Mouse (Mus musculus): ENCODE data around the gene Cenpq. TPM values are rescaled to one million over a fixed set of nuclear protein-coding genes. Genes with fewer than 3 reads are reported as not detected.

The Cenpq gene
- polyA plus RNA-seq (2015; fragmentation: Nextera tagmentation; extraction: Ambion mirVana), result 10.9 and 12.1 TPM in 2 replicates

GRCm38 (mm10) chr17:40934420-40935231, at the start of gene Cenpq, which contains the start of gene Mut:
Gene Cenpq, minus strand, starts transcription at chr17:40935047.
Gene Mut, plus strand, starts transcription at chr17:40934685.
- H3K4me2 ChIP-seq (ENCODE audit: low read length), result peak within 1 kb of the TSS; percentile 90
- H3K9me3 ChIP-seq (ENCODE audit: control insufficient read depth, low read length), result no peaks in the 10 kb centered on the region
- peak; percentile 100 for ATAC-seq
- H3K36me3 ChIP-seq (ENCODE audit: control insufficient read depth, insufficient read depth, low read length), result no peaks in the 10 kb centered on the region; the same call in 1 of the 2 replicates
- peak within 1 kb of the TSS; percentile 95 for H3K27ac ChIP-seq (ENCODE audit: low read depth, low read length)
- peak within 1 kb of the TSS; percentile 54 for H3K4me3 ChIP-seq (ENCODE audit: low read length)
- H3K9ac ChIP-seq (ENCODE audit: low read depth, low read length), result peak within 1 kb of the TSS; percentile 79
- peaks cover 11% of the 10 kb centered on the region for H3K4me1 ChIP-seq (ENCODE audit: control insufficient read depth, insufficient read depth, low read depth, low read length)
- no peaks in the 10 kb centered on the region for H3K27me3 ChIP-seq (replicated peaks; ENCODE audit: control insufficient read depth, insufficient read depth, low read length)
- under 1% methylated on average over 50 of the region's 50 CpGs for whole genome bisulfite sequencing

- no peaks in the 10 kb centered on the region for H3K36me3 ChIP-seq (ENCODE audit: control insufficient read depth, insufficient read depth, low read length)
- H3K9ac ChIP-seq (ENCODE audit: low read depth, low read length), result no peak overlapping the region
- ATAC-seq, result peak; percentile 76
- WGBS, result 66% methylated on average over 11 of the region's 11 CpGs
- no peak overlapping the region for H3K27ac ChIP-seq (ENCODE audit: low read depth, low read length)
- no peak overlapping the region for H3K4me3 ChIP-seq (ENCODE audit: low read length)
- no peaks in the 10 kb centered on the region for H3K27me3 ChIP-seq (replicated peaks; ENCODE audit: control insufficient read depth, insufficient read depth, low read length)
- H3K4me2 ChIP-seq (ENCODE audit: low read length), result no peak overlapping the region
- H3K9me3 ChIP-seq (ENCODE audit: control insufficient read depth, low read length), result no peaks in the 10 kb centered on the region
- H3K4me1 ChIP-seq (ENCODE audit: control insufficient read depth, insufficient read depth, low read depth, low read length), result no peaks in the 10 kb centered on the region
Measured at GRCm38 (mm10) chr17:40977914-40978313, 43.1 kb upstream of the Cenpq start.

GRCm38 (mm10) chr17:40948518-40948917, 13.7 kb upstream of the Cenpq start:
- no peak for ATAC-seq
- Histone ChIP-seq H3K4me2 (ENCODE audit: low read length) (no peak overlapping the region), H3K27me3 (replicated peaks; ENCODE audit: control insufficient read depth, insufficient read depth, low read length) (no peaks in the 10 kb centered on the region), H3K9ac (ENCODE audit: low read depth, low read length) (no peak overlapping the region), H3K4me1 (ENCODE audit: control insufficient read depth, insufficient read depth, low read depth, low read length) (no peaks in the 10 kb centered on the region), H3K9me3 (ENCODE audit: control insufficient read depth, low read length) (no peaks in the 10 kb centered on the region; the same call in 1 of the 2 replicates), H3K4me3 (ENCODE audit: low read length) (no peak overlapping the region), H3K27ac (ENCODE audit: low read depth, low read length) (no peak overlapping the region), H3K36me3 (ENCODE audit: control insufficient read depth, insufficient read depth, low read length) (peaks cover 13% of the 10 kb centered on the region)
- WGBS, result 91% methylated on average over 3 of the region's 3 CpGs

- H3K36me3 ChIP-seq (ENCODE audit: control insufficient read depth, insufficient read depth, low read length), result no peaks in the 10 kb centered on the region; the same call in 1 of the 2 replicates
- peak overlapping the region; percentile 90 for H3K4me2 ChIP-seq (ENCODE audit: low read length)
- H3K27ac ChIP-seq (ENCODE audit: low read depth, low read length), result no peak overlapping the region
- peak overlapping the region; percentile 54 for H3K4me3 ChIP-seq (ENCODE audit: low read length)
- peak overlapping the region; percentile 56 for H3K9ac ChIP-seq (ENCODE audit: low read depth, low read length)
- WGBS, result under 1% methylated on average over 14 of the region's 14 CpGs
- H3K27me3 ChIP-seq (replicated peaks; ENCODE audit: control insufficient read depth, insufficient read depth, low read length), result no peaks in the 10 kb centered on the region
- peaks cover 11% of the 10 kb centered on the region for H3K4me1 ChIP-seq (ENCODE audit: control insufficient read depth, insufficient read depth, low read depth, low read length)
- H3K9me3 ChIP-seq (ENCODE audit: control insufficient read depth, low read length), result no peaks in the 10 kb centered on the region
- peak; percentile 43 for ATAC-seq
Measured at GRCm38 (mm10) chr17:40933985-40934384, 862 bp downstream of the Cenpq start.

GRCm38 (mm10) chr17:40915499-40915898, 19.3 kb downstream of the Cenpq start:
- H3K27ac ChIP-seq (ENCODE audit: low read depth, low read length), result no peak overlapping the region
- H3K4me1 ChIP-seq (ENCODE audit: control insufficient read depth, insufficient read depth, low read depth, low read length), result no peaks in the 10 kb centered on the region
- no peak overlapping the region for H3K9ac ChIP-seq (ENCODE audit: low read depth, low read length)
- no peak overlapping the region for H3K4me2 ChIP-seq (ENCODE audit: low read length)
- H3K27me3 ChIP-seq (replicated peaks; ENCODE audit: control insufficient read depth, insufficient read depth, low read length), result no peaks in the 10 kb centered on the region
- 94% methylated on average over 1 of the region's 2 CpGs for WGBS
- H3K9me3 ChIP-seq (ENCODE audit: control insufficient read depth, low read length), result no peaks in the 10 kb centered on the region
- ATAC-seq, result no peak
- no peaks in the 10 kb centered on the region for H3K36me3 ChIP-seq (ENCODE audit: control insufficient read depth, insufficient read depth, low read length)
- H3K4me3 ChIP-seq (ENCODE audit: low read length), result no peak overlapping the region

GRCm38 (mm10) chr17:40914250-40914649, 20.6 kb downstream of the Cenpq start, which contains the start of gene Glyatl3:
Gene Glyatl3, minus strand, starts transcription at chr17:40914350.
- Histone ChIP-seq H3K9me3 (ENCODE audit: control insufficient read depth, low read length) (no peaks in the 10 kb centered on the region), H3K27me3 (replicated peaks; ENCODE audit: control insufficient read depth, insufficient read depth, low read length) (no peaks in the 10 kb centered on the region), H3K4me2 (ENCODE audit: low read length) (no peak within 1 kb of the TSS), H3K4me1 (ENCODE audit: control insufficient read depth, insufficient read depth, low read depth, low read length) (no peaks in the 10 kb centered on the region), H3K4me3 (ENCODE audit: low read length) (no peak within 1 kb of the TSS), H3K9ac (ENCODE audit: low read depth, low read length) (no peak within 1 kb of the TSS), H3K27ac (ENCODE audit: low read depth, low read length) (no peak within 1 kb of the TSS), H3K36me3 (ENCODE audit: control insufficient read depth, insufficient read depth, low read length) (no peaks in the 10 kb centered on the region)
- no peak for ATAC-seq
- WGBS, result 97% methylated on average over 2 of the region's 2 CpGs

- ATAC-seq, result peak; percentile 67; the same call in 1 of the 2 replicates
- 9% methylated on average over 14 of the region's 14 CpGs for WGBS
- H3K9ac ChIP-seq (ENCODE audit: low read depth, low read length), result peak overlapping the region; percentile 1; the same call in 1 of the 2 replicates
- no peaks in the 10 kb centered on the region for H3K9me3 ChIP-seq (ENCODE audit: control insufficient read depth, low read length)
- peak overlapping the region; percentile 22; the same call in 1 of the 2 replicates for H3K4me3 ChIP-seq (ENCODE audit: low read length)
- H3K4me2 ChIP-seq (ENCODE audit: low read length), result peak overlapping the region; percentile 43
- no peak overlapping the region for H3K27ac ChIP-seq (ENCODE audit: low read depth, low read length)
- H3K27me3 ChIP-seq (replicated peaks; ENCODE audit: control insufficient read depth, insufficient read depth, low read length), result no peaks in the 10 kb centered on the region; the same call in 1 of the 2 replicates
- H3K36me3 ChIP-seq (ENCODE audit: control insufficient read depth, insufficient read depth, low read length), result no peaks in the 10 kb centered on the region
- no peaks in the 10 kb centered on the region for H3K4me1 ChIP-seq (ENCODE audit: control insufficient read depth, insufficient read depth, low read depth, low read length)
Measured at GRCm38 (mm10) chr17:40904721-40905154, 30.1 kb downstream of the Cenpq start.

GRCm38 (mm10) chr17:40904056-40904597, 30.7 kb downstream of the Cenpq start:
- Histone ChIP-seq H3K4me3 (ENCODE audit: low read length) (no peak overlapping the region), H3K4me1 (ENCODE audit: control insufficient read depth, insufficient read depth, low read depth, low read length) (no peaks in the 10 kb centered on the region), H3K9me3 (ENCODE audit: control insufficient read depth, low read length) (no peaks in the 10 kb centered on the region), H3K36me3 (ENCODE audit: control insufficient read depth, insufficient read depth, low read length) (no peaks in the 10 kb centered on the region), H3K27me3 (replicated peaks; ENCODE audit: control insufficient read depth, insufficient read depth, low read length) (no peaks in the 10 kb centered on the region; the same call in 1 of the 2 replicates), H3K9ac (ENCODE audit: low read depth, low read length) (no peak overlapping the region; the same call in 1 of the 2 replicates), H3K4me2 (ENCODE audit: low read length) (peak overlapping the region; percentile 15), H3K27ac (ENCODE audit: low read depth, low read length) (no peak overlapping the region)
- WGBS, result 6% methylated on average over 11 of the region's 11 CpGs
- ATAC-seq, result peak; percentile 64; the same call in 1 of the 2 replicates

GRCm38 (mm10) chr17:40903345-40903744, 31.5 kb downstream of the Cenpq start:
- no peaks in the 10 kb centered on the region for H3K4me1 ChIP-seq (ENCODE audit: control insufficient read depth, insufficient read depth, low read depth, low read length)
- no peak overlapping the region for H3K27ac ChIP-seq (ENCODE audit: low read depth, low read length)
- H3K9me3 ChIP-seq (ENCODE audit: control insufficient read depth, low read length), result no peaks in the 10 kb centered on the region
- no peaks in the 10 kb centered on the region for H3K36me3 ChIP-seq (ENCODE audit: control insufficient read depth, insufficient read depth, low read length)
- H3K4me2 ChIP-seq (ENCODE audit: low read length), result no peak overlapping the region
- H3K27me3 ChIP-seq (replicated peaks; ENCODE audit: control insufficient read depth, insufficient read depth, low read length), result no peaks in the 10 kb centered on the region; the same call in 1 of the 2 replicates
- no peak overlapping the region for H3K4me3 ChIP-seq (ENCODE audit: low read length)
- WGBS, result 69% methylated on average over 4 of the region's 4 CpGs
- no peak overlapping the region for H3K9ac ChIP-seq (ENCODE audit: low read depth, low read length)
- no peak for ATAC-seq
